Mouse (Mus musculus): ENCODE measurements at regions not wholly inside any gene's neighbourhood (a gene's known extent, or its start where the extent isn't known, plus 50 kb on each side); places are given as distances from the start of the nearest gene placed in this dataset.

DNA sequence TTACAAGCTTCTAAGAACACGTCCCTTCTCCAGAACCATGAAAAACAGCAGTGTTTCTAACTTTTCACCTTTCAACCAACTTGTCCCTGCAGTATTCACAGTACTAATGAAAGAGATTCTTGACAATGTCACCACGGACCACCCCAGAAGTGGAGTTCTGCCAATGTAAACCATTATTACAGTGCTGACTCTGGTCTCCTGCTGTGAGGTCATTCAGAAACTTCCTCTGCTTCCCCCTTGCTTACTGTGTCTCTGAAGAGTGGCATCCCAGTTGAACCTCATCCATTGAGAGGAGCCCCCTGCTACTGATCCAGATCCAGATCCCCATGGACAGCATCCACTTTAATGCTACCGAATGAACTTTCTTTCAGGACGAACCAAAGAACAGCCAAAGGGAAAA, 1725.3 kb upstream of the Acvr2a start:
- TF ChIP-seq RCOR1 (conservative IDR thresholded peaks at IDR 0.05; ENCODE audit: low read depth, low read length) (no peak), ZNF384 (IDR thresholded peaks at IDR 0.05; ENCODE audit: low read depth, low read length) (no peak), USF2 (conservative IDR thresholded peaks at IDR 0.05; ENCODE audit: low read depth, low read length) (no peak), TCF12 (IDR thresholded peaks at IDR 0.05; ENCODE audit: low read depth, low read length) (no peak), POLR2A (IDR thresholded peaks at IDR 0.05; ENCODE audit: low read depth, low read length) (no peak), MAZ (IDR thresholded peaks at IDR 0.05; ENCODE audit: low read depth, low read length) (no peak), ZKSCAN1 (IDR thresholded peaks at IDR 0.05; ENCODE audit: borderline replicate concordance, low read depth, low read length) (no peak), SIN3A (IDR thresholded peaks at IDR 0.05; ENCODE audit: low read length) (no peak), CTCF (conservative IDR thresholded peaks at IDR 0.05 in 1 of 2, IDR thresholded peaks at IDR 0.05 in 1 of 2; ENCODE audit: low read depth in 2 of 2, low read length in 2 of 2) (no peak), HCFC1 (IDR thresholded peaks at IDR 0.05; ENCODE audit: low read depth, low read length) (no peak), POLR2AphosphoS2 (IDR thresholded peaks at IDR 0.05; ENCODE audit: low read depth, low read length) (no peak), ETS1 (conservative IDR thresholded peaks at IDR 0.05; ENCODE audit: low read depth, low read length) (no peak), EP300 (IDR thresholded peaks at IDR 0.05; ENCODE audit: low read length) (no peak), TBP (conservative IDR thresholded peaks at IDR 0.05; ENCODE audit: low read depth, low read length) (no peak)
